Mouse (Mus musculus) liver (tissue): Measurements from ENCODE around the gene Clcnka.

Experiments used
- DNase-seq: peaks from one replicate; pipeline ENCODE4 v3.0.0-alpha.2; 2020; ENCODE audit warnings: mixed read lengths

Gene Clcnka

GRCm38 (mm10) chr4:141398545-141398944 lies at the start of gene Clcnka:
Clcnka (minus strand) TSS chr4:141398724.
- DNase-seq: no peak

GRCm38 (mm10) chr4:141446211-141446610 lies 47.7 kb upstream of the Clcnka start:
- DNase-seq: no peak

- no peak for DNase-seq
These were observed 46.8 kb upstream of the Clcnka start for GRCm38 (mm10) chr4:141445328-141445720.

GRCm38 (mm10) chr4:141444451-141445327 lies 46.2 kb upstream of the Clcnka start, which contains the start of gene Zbtb17:
Zbtb17 (plus strand) TSS chr4:141444654.
- peak; percentile 90 for DNase-seq

GRCm38 (mm10) chr4:141443641-141444429 lies 45.3 kb upstream of the Clcnka start:
- no peak for DNase-seq

GRCm38 (mm10) chr4:141440877-141441276 lies 42.4 kb upstream of the Clcnka start:
- no peak for DNase-seq

GRCm38 (mm10) chr4:141439083-141439803 lies 40.7 kb upstream of the Clcnka start:
- DNase-seq: no peak

GRCm38 (mm10) chr4:141435974-141436373 lies 37.5 kb upstream of the Clcnka start, which contains the start of gene Srarp:
Srarp (minus strand) TSS chr4:141436105.
- no peak for DNase-seq

- no peak for DNase-seq
These were observed 34.7 kb upstream of the Clcnka start for GRCm38 (mm10) chr4:141433191-141433590.

- DNase-seq: no peak
These were observed 34.1 kb upstream of the Clcnka start for GRCm38 (mm10) chr4:141432666-141433065.

GRCm38 (mm10) chr4:141430997-141431396 lies 32.5 kb upstream of the Clcnka start:
- DNase-seq: peak; percentile 76

- DNase-seq: no peak
These were observed 31.3 kb upstream of the Clcnka start for GRCm38 (mm10) chr4:141429847-141430246.

- no peak for DNase-seq
These were observed 30.9 kb upstream of the Clcnka start for GRCm38 (mm10) chr4:141429381-141429780.

GRCm38 (mm10) chr4:141427921-141428320 lies 29.4 kb upstream of the Clcnka start:
- DNase-seq: no peak

- no peak for DNase-seq
These were observed 28.5 kb upstream of the Clcnka start for GRCm38 (mm10) chr4:141426796-141427745.

GRCm38 (mm10) chr4:141425484-141426479 lies 27.3 kb upstream of the Clcnka start:
- DNase-seq: peak; percentile 19

- no peak for DNase-seq
These were observed 25.3 kb upstream of the Clcnka start for GRCm38 (mm10) chr4:141423691-141424431.

GRCm38 (mm10) chr4:141423288-141423687 lies 24.8 kb upstream of the Clcnka start:
- no peak for DNase-seq

- DNase-seq: no peak
These were observed 24.3 kb upstream of the Clcnka start for GRCm38 (mm10) chr4:141422841-141423240.

- DNase-seq: no peak
These were observed 22.9 kb upstream of the Clcnka start for GRCm38 (mm10) chr4:141421423-141421822.
